Mouse (Mus musculus) forebrain, postnatal 0 days (tissue): ENCODE results near the gene Fam208b. TPM values are rescaled to one million over a fixed set of nuclear protein-coding genes. Genes with fewer than 3 reads are reported as not detected.

Experiments used
- ATAC-seq: fragments of 200-750 bp; cut with Nextera tagmentation; 2 replicates; pipeline ENCODE4 v1.8.0; 2017; ENCODE audit warnings: mild to moderate bottlenecking, moderate library complexity
- DNase-seq: peaks from one replicate; pipeline ENCODE4 v3.0.0-alpha.2; 2015
- H3K27ac ChIP-seq: fragments of 300-500 bp; sonication (generic); 2 replicates; pipeline ENCODE4 v1.5.1; 2014; ENCODE audit warnings: low read depth, mild to moderate bottlenecking, antibody characterized with exemption, low read length, moderate library complexity, mixed read lengths
- H3K27me3 ChIP-seq: fragments of 300-500 bp; sonication (generic); 2 replicates; pipeline ENCODE4 v1.6.1; 2014; ENCODE audit warnings: mild to moderate bottlenecking, low read length, mixed read lengths; ENCODE audit not compliant: insufficient read depth
- H3K36me3 ChIP-seq: fragments of 300-500 bp; sonication (generic); 2 replicates; pipeline ENCODE4 v1.6.1; 2014; ENCODE audit warnings: mild to moderate bottlenecking, moderate library complexity; ENCODE audit not compliant: insufficient read depth
- H3K4me1 ChIP-seq: fragments of 300-500 bp; sonication (generic); 2 replicates; pipeline ENCODE4 v1.6.1; 2014; ENCODE audit warnings: antibody characterized with exemption; ENCODE audit not compliant: insufficient read depth
- H3K4me2 ChIP-seq: fragments of 300-500 bp; sonication (generic); 2 replicates; pipeline ENCODE4 v1.6.1; 2014; ENCODE audit warnings: low read depth, mild to moderate bottlenecking, moderate library complexity
- H3K4me3 ChIP-seq: fragments of 300-500 bp; sonication (generic); 2 replicates; pipeline ENCODE4 v1.5.1; 2014; ENCODE audit warnings: low read depth, low read length, mixed read lengths
- H3K9ac ChIP-seq: fragments of 300-500 bp; sonication (generic); 2 replicates; pipeline ENCODE4 v1.6.1; 2014; ENCODE audit warnings: mild to moderate bottlenecking
- H3K9me3 ChIP-seq: fragments of 300-500 bp; sonication (generic); 2 replicates; pipeline ENCODE4 v1.6.1; 2016; ENCODE audit warnings: low read length
- CTCF ChIP-seq: sonication (generic); IDR thresholded peaks from 2 replicates; pipeline ENCODE4 v1.5.1; 2016; ENCODE audit warnings: antibody characterized with exemption, control low read depth, low read depth
- WGBS: fragments of 180-500 bp; shearing (Covaris S2); extraction: QIAGEN DNeasy Blood & Tissue Kit; methylation state at CpG from one replicate; pipeline ENCODE4 v1.1.7; 2014; 5-methylcytosine and 5-hydroxymethylcytosine counted together
- polyA plus RNA-seq: library from polyadenylated mRNA; unstranded; fragments of >200 nt; fragmentation: Nextera tagmentation; extraction: Ambion mirVana; gene quantifications from 2 replicates; pipeline ENCODE4 v1.2.1, GENCODE M21; 2015
- total RNA-seq: library from RNA; depleted of rRNA; stranded (reverse); fragments of >200 nt; gene quantifications from 2 replicates; pipeline ENCODE4 v1.2.3, GENCODE M21; 2014

Fam208b gene
- total and polyA plus RNA-seq, 2 experiments from 2014 or later: 10.2 to 54.2 TPM

GRCm38 (mm10) chr13:3540166-3540565 is 70.7 kb downstream of the Fam208b start:
- TF ChIP-seq CTCF: no peak
- Histone ChIP-seq H3K4me2 (peak overlapping the region; percentile 75), H3K36me3 (no peaks in the 10 kb centered on the region), H3K4me1 (peaks cover 27% of the 10 kb centered on the region), H3K27me3 (no peaks in the 10 kb centered on the region), H3K9me3 (no peaks in the 10 kb centered on the region), H3K4me3 (peak overlapping the region; percentile 95; the same call in 1 of the 2 replicates), H3K27ac (no peak overlapping the region), H3K9ac (peak overlapping the region; percentile 35; the same call in 1 of the 2 replicates)
- WGBS: 4% methylated on average over 2 of the region's 2 CpGs
- no peak for ATAC-seq
- no peak for DNase-seq

DNA sequence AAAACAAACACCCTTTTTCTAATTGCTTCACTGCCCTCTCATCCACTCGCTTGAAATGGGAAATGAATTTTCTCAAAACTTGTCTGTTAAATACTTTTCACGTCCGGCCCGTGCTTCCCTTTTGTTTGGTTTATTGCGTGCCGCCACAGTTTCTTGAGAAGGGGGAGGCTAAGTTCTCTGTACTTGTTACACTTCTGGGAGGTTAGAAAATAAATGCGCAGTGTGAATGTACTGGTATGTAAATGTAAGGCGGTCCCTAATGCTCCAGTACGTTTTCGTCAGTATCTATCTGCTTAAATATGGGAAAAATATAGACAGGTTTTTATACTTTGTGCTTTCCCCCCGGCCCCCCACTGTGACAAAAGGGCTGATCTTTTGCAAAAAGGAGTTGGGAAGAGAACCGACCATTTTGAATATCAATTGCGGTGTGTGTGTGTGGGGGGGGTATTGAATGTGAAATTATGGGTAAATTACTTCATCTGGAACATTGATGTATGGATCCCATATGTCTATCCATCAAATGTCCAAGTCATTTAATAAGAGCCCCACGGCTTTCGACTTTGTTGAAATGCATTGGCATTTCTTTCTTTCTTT is 71.8 kb downstream of the Fam208b start:
- Histone ChIP-seq H3K4me2 (peak overlapping the region; percentile 75), H3K9ac (peak overlapping the region; percentile 98), H3K4me3 (peak overlapping the region; percentile 95), H3K36me3 (no peaks in the 10 kb centered on the region), H3K27me3 (no peaks in the 10 kb centered on the region), H3K9me3 (no peaks in the 10 kb centered on the region), H3K4me1 (peaks cover 27% of the 10 kb centered on the region), H3K27ac (peak overlapping the region; percentile 96)
- WGBS: 2% methylated on average over 15 of the region's 15 CpGs
- no peak for TF ChIP-seq CTCF
- ATAC-seq (no peak), DNase-seq (no peak)

GRCm38 (mm10) chr13:3538223-3538968 is 72.5 kb downstream of the Fam208b start:
- under 1% methylated on average over 58 of the region's 59 CpGs for WGBS
- Histone ChIP-seq H3K4me2 (peak overlapping the region; percentile 75), H3K4me1 (peaks cover 27% of the 10 kb centered on the region), H3K9ac (peak overlapping the region; percentile 98), H3K4me3 (peak overlapping the region; percentile 95), H3K36me3 (no peaks in the 10 kb centered on the region), H3K27me3 (no peaks in the 10 kb centered on the region), H3K27ac (peak overlapping the region; percentile 96), H3K9me3 (no peaks in the 10 kb centered on the region)
- peak; percentile 22; the same call in 1 of the 2 replicates for TF ChIP-seq CTCF
- peak; percentile 69 for ATAC-seq
- DNase-seq: peak; percentile 74

- peaks cover 27% of the 10 kb centered on the region for H3K4me1 ChIP-seq
- ATAC-seq: peak; percentile 98
- peak within 1 kb of the TSS; percentile 98 for H3K9ac ChIP-seq
- H3K4me3 ChIP-seq: peak within 1 kb of the TSS; percentile 95
- no peak for TF ChIP-seq CTCF
- H3K4me2 ChIP-seq: peak within 1 kb of the TSS; percentile 75
- peak; percentile 97 for DNase-seq
- peak within 1 kb of the TSS; percentile 96 for H3K27ac ChIP-seq
- H3K36me3 ChIP-seq: no peaks in the 10 kb centered on the region
- H3K27me3 ChIP-seq: no peaks in the 10 kb centered on the region
- 2% methylated on average over 41 of the region's 47 CpGs for WGBS
- no peaks in the 10 kb centered on the region for H3K9me3 ChIP-seq
These were observed 73.2 kb downstream of the Fam208b start, which contains the start of gene Gdi2 for GRCm38 (mm10) chr13:3537594-3538222. Gdi2 (plus strand) TSS chr13:3538063.

- ATAC-seq: no peak
- Histone ChIP-seq H3K27ac (no peak overlapping the region), H3K4me3 (no peak overlapping the region), H3K4me2 (no peak overlapping the region), H3K9me3 (no peaks in the 10 kb centered on the region), H3K9ac (no peak overlapping the region), H3K4me1 (peaks cover 3% of the 10 kb centered on the region), H3K36me3 (no peaks in the 10 kb centered on the region), H3K27me3 (no peaks in the 10 kb centered on the region)
- whole genome bisulfite sequencing: 95% methylated on average over 4 of the region's 4 CpGs
- no peak for TF ChIP-seq CTCF
- no peak for DNase-seq
These were observed 76.8 kb downstream of the Fam208b start for GRCm38 (mm10) chr13:3534146-3534545.

DNA sequence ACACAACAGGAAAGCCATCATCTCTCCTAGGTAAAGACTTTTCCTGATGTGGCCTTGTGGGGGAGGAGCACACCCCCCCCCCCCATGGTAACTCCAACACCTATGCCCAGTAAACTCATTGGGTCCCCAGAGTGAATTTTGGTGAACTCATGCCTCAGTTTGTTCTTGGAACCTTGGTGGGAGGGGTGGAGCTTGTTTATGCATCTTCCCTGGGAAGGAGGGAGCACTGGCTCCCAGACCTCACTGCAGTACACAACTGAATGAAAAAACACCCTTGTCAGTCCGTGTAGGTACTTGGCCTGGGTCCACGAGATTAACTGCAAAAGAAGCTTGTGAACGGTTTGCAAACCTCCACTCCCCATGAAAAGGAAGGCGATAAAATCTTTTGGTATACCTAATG is 78.5 kb downstream of the Fam208b start:
- H3K4me2 ChIP-seq: no peak overlapping the region
- ATAC-seq (no peak), DNase-seq (no peak)
- H3K4me1 ChIP-seq: no peaks in the 10 kb centered on the region
- H3K9ac ChIP-seq: no peak overlapping the region
- no peak for TF ChIP-seq CTCF
- no peaks in the 10 kb centered on the region for H3K36me3 ChIP-seq
- H3K4me3 ChIP-seq: no peak overlapping the region
- WGBS: 68% methylated on average over 4 of the region's 4 CpGs
- no peak overlapping the region for H3K27ac ChIP-seq
- no peaks in the 10 kb centered on the region for H3K27me3 ChIP-seq
- H3K9me3 ChIP-seq: no peaks in the 10 kb centered on the region
